Mouse (Mus musculus) lung, embryonic 15.5 days (tissue): Measurements from ENCODE around the gene Slc13a3. TPM values are rescaled to one million over a fixed set of nuclear protein-coding genes. Genes with fewer than 3 reads are reported as not detected.

Experiments
- ATAC-seq: fragments of 200-750 bp; cut with Nextera tagmentation; 2 replicates; pipeline ENCODE4 v1.8.0; 2017; ENCODE audit warnings: moderate number of reproducible peaks, borderline replicate concordance; ENCODE audit not compliant: low FRiP score, low TSS enrichment; ENCODE audit errors: extremely low read depth
- H3K27ac ChIP-seq: fragments of 300-500 bp; sonication (generic); 2 replicates; pipeline ENCODE4 v1.5.1; 2015; ENCODE audit warnings: moderate library complexity, mild to moderate bottlenecking, inconsistent platforms
- H3K27me3 ChIP-seq: fragments of 300-500 bp; sonication (generic); 2 replicates; pipeline ENCODE4 v1.6.1; 2015; ENCODE audit warnings: inconsistent platforms
- H3K36me3 ChIP-seq: fragments of 300-500 bp; sonication (generic); 2 replicates; pipeline ENCODE4 v1.6.1; 2015; ENCODE audit warnings: inconsistent platforms
- H3K4me1 ChIP-seq: fragments of 300-500 bp; sonication (generic); 2 replicates; pipeline ENCODE4 v1.6.1; 2015; ENCODE audit warnings: inconsistent platforms
- H3K4me2 ChIP-seq: fragments of 300-500 bp; sonication (generic); 2 replicates; pipeline ENCODE4 v1.6.1; 2015; ENCODE audit warnings: inconsistent platforms, mild to moderate bottlenecking, moderate library complexity
- H3K4me3 ChIP-seq: fragments of 300-500 bp; sonication (generic); 2 replicates; pipeline ENCODE4 v1.5.1; 2015; ENCODE audit warnings: mild to moderate bottlenecking, inconsistent platforms
- H3K9ac ChIP-seq: fragments of 300-500 bp; sonication (generic); 2 replicates; pipeline ENCODE4 v1.6.1; 2015; ENCODE audit warnings: inconsistent platforms
- H3K9me3 ChIP-seq: fragments of 300-500 bp; sonication (generic); 2 replicates; pipeline ENCODE4 v1.6.1; 2016; ENCODE audit warnings: inconsistent platforms
- WGBS: fragments of 180-500 bp; shearing (Covaris S2); methylation state at CpG from one replicate; pipeline ENCODE4 v1.1.7; 2015; 5-methylcytosine and 5-hydroxymethylcytosine counted together
- polyA plus RNA-seq: library from polyadenylated mRNA; unstranded; fragments of >200 nt; fragmentation: Nextera tagmentation; extraction: Ambion mirVana; gene quantifications from 2 replicates; pipeline ENCODE4 v1.2.1, GENCODE M21; 2015

The Slc13a3 gene
- polyA plus RNA-seq, 1 experiment from 2014 or later, result 0.57 TPM

- no peak overlapping the region for H3K4me3 ChIP-seq
- 79% methylated on average over 7 of the region's 7 CpGs for WGBS
- no peak overlapping the region for H3K4me2 ChIP-seq
- no peak overlapping the region for H3K27ac ChIP-seq
- H3K9me3 ChIP-seq, result no peaks in the 10 kb centered on the region
- no peak overlapping the region for H3K9ac ChIP-seq
- no peaks in the 10 kb centered on the region for H3K36me3 ChIP-seq
- no peak for ATAC-seq
- H3K4me1 ChIP-seq, result no peaks in the 10 kb centered on the region
- H3K27me3 ChIP-seq, result no peaks in the 10 kb centered on the region
Observed at GRCm38 (mm10) chr2:165438881-165439280, 34.1 kb downstream of the Slc13a3 start.

GRCm38 (mm10) chr2:165428694-165429093 lies 44.3 kb downstream of the Slc13a3 start:
- WGBS, result 27% methylated on average over 7 of the region's 7 CpGs

GRCm38 (mm10) chr2:165420195-165420594 lies 52.8 kb downstream of the Slc13a3 start:
- no peaks in the 10 kb centered on the region for H3K27me3 ChIP-seq
- WGBS, result 75% methylated on average over 2 of the region's 2 CpGs
- no peak for ATAC-seq
- no peak overlapping the region for H3K27ac ChIP-seq
- no peaks in the 10 kb centered on the region for H3K4me1 ChIP-seq
- H3K9ac ChIP-seq, result no peak overlapping the region
- H3K4me2 ChIP-seq, result no peak overlapping the region
- no peaks in the 10 kb centered on the region for H3K36me3 ChIP-seq
- no peaks in the 10 kb centered on the region for H3K9me3 ChIP-seq
- H3K4me3 ChIP-seq, result no peak overlapping the region

More at GRCm38 (mm10) chr2:165428694-165429093, 44.3 kb downstream of the Slc13a3 start:
- Histone ChIP-seq H3K4me3 (no peak overlapping the region), H3K4me2 (no peak overlapping the region), H3K9me3 (no peaks in the 10 kb centered on the region), H3K27me3 (no peaks in the 10 kb centered on the region), H3K4me1 (no peaks in the 10 kb centered on the region; the same call in 1 of the 2 replicates), H3K36me3 (no peaks in the 10 kb centered on the region), H3K9ac (no peak overlapping the region), H3K27ac (no peak overlapping the region)
- peak; percentile 72 for ATAC-seq

- H3K9me3 ChIP-seq, result no peaks in the 10 kb centered on the region
- no peaks in the 10 kb centered on the region for H3K4me1 ChIP-seq
- no peak for ATAC-seq
- H3K4me2 ChIP-seq, result no peak overlapping the region
- no peak overlapping the region for H3K9ac ChIP-seq
- H3K4me3 ChIP-seq, result no peak overlapping the region
- no peak overlapping the region for H3K27ac ChIP-seq
- WGBS, result 61% methylated on average over 4 of the region's 4 CpGs
- H3K27me3 ChIP-seq, result no peaks in the 10 kb centered on the region
- no peaks in the 10 kb centered on the region for H3K36me3 ChIP-seq
Observed at GRCm38 (mm10) chr2:165419670-165420111, 53.3 kb downstream of the Slc13a3 start.

- WGBS, result 75% methylated on average over 2 of the region's 2 CpGs
- ATAC-seq, result no peak
- Histone ChIP-seq H3K36me3 (no peaks in the 10 kb centered on the region), H3K4me1 (no peaks in the 10 kb centered on the region), H3K27me3 (no peaks in the 10 kb centered on the region), H3K9me3 (no peaks in the 10 kb centered on the region), H3K4me2 (no peak overlapping the region), H3K9ac (no peak overlapping the region), H3K27ac (no peak overlapping the region), H3K4me3 (no peak overlapping the region)
Observed at GRCm38 (mm10) chr2:165418577-165418976, 54.5 kb downstream of the Slc13a3 start.

- Histone ChIP-seq H3K36me3 (no peaks in the 10 kb centered on the region), H3K27me3 (no peaks in the 10 kb centered on the region), H3K9ac (no peak overlapping the region), H3K9me3 (no peaks in the 10 kb centered on the region), H3K4me3 (no peak overlapping the region), H3K4me2 (no peak overlapping the region), H3K4me1 (no peaks in the 10 kb centered on the region), H3K27ac (no peak overlapping the region)
- peak; percentile 20; the same call in 1 of the 2 replicates for ATAC-seq
- 59% methylated on average over 7 of the region's 7 CpGs for WGBS
Observed at GRCm38 (mm10) chr2:165417291-165417690, 55.7 kb downstream of the Slc13a3 start.

- Histone ChIP-seq H3K36me3 (no peaks in the 10 kb centered on the region), H3K27ac (no peak overlapping the region), H3K27me3 (no peaks in the 10 kb centered on the region), H3K4me3 (no peak overlapping the region), H3K4me1 (no peaks in the 10 kb centered on the region), H3K9me3 (no peaks in the 10 kb centered on the region), H3K4me2 (no peak overlapping the region), H3K9ac (no peak overlapping the region)
- 61% methylated on average over 6 of the region's 6 CpGs for WGBS
- no peak for ATAC-seq
Observed at GRCm38 (mm10) chr2:165415795-165416194, 57.2 kb downstream of the Slc13a3 start.

GRCm38 (mm10) chr2:165415141-165415721 lies 57.8 kb downstream of the Slc13a3 start:
- H3K27me3 ChIP-seq, result no peaks in the 10 kb centered on the region
- H3K9ac ChIP-seq, result no peak overlapping the region
- H3K27ac ChIP-seq, result no peak overlapping the region
- no peak overlapping the region for H3K4me3 ChIP-seq
- ATAC-seq, result no peak
- WGBS, result 43% methylated on average over 11 of the region's 11 CpGs
- no peaks in the 10 kb centered on the region for H3K9me3 ChIP-seq
- H3K36me3 ChIP-seq, result no peaks in the 10 kb centered on the region
- H3K4me1 ChIP-seq, result no peaks in the 10 kb centered on the region
- no peak overlapping the region for H3K4me2 ChIP-seq

GRCm38 (mm10) chr2:165414321-165414720 lies 58.7 kb downstream of the Slc13a3 start:
- Histone ChIP-seq H3K36me3 (no peaks in the 10 kb centered on the region), H3K27ac (no peak overlapping the region), H3K4me3 (no peak overlapping the region), H3K27me3 (no peaks in the 10 kb centered on the region), H3K9me3 (no peaks in the 10 kb centered on the region), H3K4me1 (no peaks in the 10 kb centered on the region), H3K4me2 (no peak overlapping the region), H3K9ac (no peak overlapping the region)
- no peak for ATAC-seq
- 64% methylated on average over 5 of the region's 5 CpGs for WGBS

- no peak overlapping the region for H3K4me2 ChIP-seq
- no peak overlapping the region for H3K4me3 ChIP-seq
- no peak overlapping the region for H3K27ac ChIP-seq
- H3K9me3 ChIP-seq, result no peaks in the 10 kb centered on the region
- 44% methylated on average over 3 of the region's 3 CpGs for WGBS
- no peaks in the 10 kb centered on the region for H3K27me3 ChIP-seq
- ATAC-seq, result no peak
- no peaks in the 10 kb centered on the region for H3K4me1 ChIP-seq
- no peaks in the 10 kb centered on the region for H3K36me3 ChIP-seq
- H3K9ac ChIP-seq, result no peak overlapping the region
Observed at GRCm38 (mm10) chr2:165413884-165414283, 59.1 kb downstream of the Slc13a3 start.

GRCm38 (mm10) chr2:165407700-165408301 lies 65.2 kb downstream of the Slc13a3 start:
- H3K27me3 ChIP-seq, result no peaks in the 10 kb centered on the region
- H3K9ac ChIP-seq, result no peak overlapping the region
- no peaks in the 10 kb centered on the region for H3K36me3 ChIP-seq
- ATAC-seq, result no peak
- H3K4me1 ChIP-seq, result peaks cover 8% of the 10 kb centered on the region; the same call in 1 of the 2 replicates
- no peaks in the 10 kb centered on the region for H3K9me3 ChIP-seq
- H3K27ac ChIP-seq, result no peak overlapping the region
- H3K4me3 ChIP-seq, result no peak overlapping the region
- 39% methylated on average over 10 of the region's 10 CpGs for WGBS
- no peak overlapping the region for H3K4me2 ChIP-seq

- WGBS, result 37% methylated on average over 6 of the region's 6 CpGs
- no peak for ATAC-seq
Observed at GRCm38 (mm10) chr2:165405351-165405750, 67.7 kb downstream of the Slc13a3 start.

More at GRCm38 (mm10) chr2:165405351-165405750, 67.7 kb downstream of the Slc13a3 start:
- Histone ChIP-seq H3K4me3 (no peak overlapping the region), H3K9me3 (no peaks in the 10 kb centered on the region), H3K27ac (peak overlapping the region; percentile 55), H3K4me1 (peaks cover 8% of the 10 kb centered on the region), H3K4me2 (no peak overlapping the region), H3K36me3 (no peaks in the 10 kb centered on the region), H3K27me3 (no peaks in the 10 kb centered on the region), H3K9ac (no peak overlapping the region)
